9 mouse cellular contexts compared by ENCODE assay signal in the genomic region with DNA sequence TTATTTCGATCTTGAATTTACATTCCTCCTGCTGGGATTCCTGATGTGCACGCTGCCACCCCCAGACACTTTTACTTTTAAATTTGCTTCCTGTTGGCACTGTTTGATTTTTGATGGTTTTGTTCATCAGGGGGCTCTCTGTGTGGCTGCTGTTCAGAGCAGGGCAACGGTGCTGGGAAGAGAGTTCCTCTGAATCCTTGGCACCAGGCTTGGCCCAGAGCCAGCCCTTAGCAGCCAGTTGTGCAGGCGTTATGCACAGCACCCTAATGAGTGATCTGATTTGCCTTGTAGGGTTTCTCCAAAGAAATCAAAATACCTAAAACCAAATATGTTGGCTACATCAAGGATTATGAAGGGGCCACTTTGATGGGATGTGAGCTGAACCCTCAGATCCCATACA. TPM values are rescaled to one million over a fixed set of nuclear protein-coding genes. Genes with fewer than 3 reads are reported as not detected.
DNase-seq lines count a peak whose midpoint lies in the region; ATAC-seq lines count a peak whose summit lies in the region.
"Had no signal": no experiment of that assay in that cellular context is flagged by ENCODE, and none has a peak within 500 bp of the region (broad histone marks: within the 10 kb centered on the region; RNA-seq: fewer than 3 reads in every experiment).

No protein-coding gene starts in this region.

- no peaks in the 10 kb centered on the region for H3K4me1 ChIP-seq in neural tube, embryonic 15.5 days
- H3K4me1 ChIP-seq: heart, embryonic 15.5 days had no signal

- no peaks in the 10 kb centered on the region for H3K9me3 ChIP-seq in neural tube, embryonic 15.5 days (replicated peaks)
- H3K9me3 ChIP-seq: heart, embryonic 15.5 days had no signal

- DNase-seq in cerebellum, adult 9-10 months, result peak; percentile 29
- DNase-seq in cerebellum, adult 8-10 months, result no peak
- peak; percentile 52 for DNase-seq in layer of hippocampus, adult 11-12 months (ENCODE audit: low spot score)
- DNase-seq in layer of hippocampus, adult 9-10 months (ENCODE audit: low spot score), result no peak
- peak; percentile 10 to 18 for DNase-seq in frontal cortex, postnatal 25 days (ENCODE audit: low spot score in 2 of 2)
- no peak for DNase-seq in thymus, postnatal 10 days (ENCODE audit: low spot score in 2 of 2)

- WGBS in neural tube, embryonic 15.5 days, result 37% methylated on average over 4 of the region's 4 CpGs

- H3K4me3 ChIP-seq in neural tube, embryonic 15.5 days (replicated peaks), result no peak overlapping the region
- H3K4me3 ChIP-seq: heart, embryonic 15.5 days had no signal

- no peak overlapping the region for H3K27ac ChIP-seq in neural tube, embryonic 15.5 days (replicated peaks)
- H3K27ac ChIP-seq: heart, embryonic 15.5 days had no signal

- H3K9ac ChIP-seq in neural tube, embryonic 15.5 days (replicated peaks), result no peak overlapping the region
- H3K9ac ChIP-seq: heart, embryonic 15.5 days had no signal

- ATAC-seq in neural tube, embryonic 15.5 days (ENCODE audit: low FRiP score), result peak; percentile 82; the same call in 1 of the 2 replicates
- ATAC-seq in inflammation-experienced regulatory T-cells, adult 6 months, result no peak

- no peaks in the 10 kb centered on the region for H3K27me3 ChIP-seq in neural tube, embryonic 15.5 days (replicated peaks)
- H3K27me3 ChIP-seq: heart, embryonic 15.5 days had no signal

- H3K4me2 ChIP-seq in neural tube, embryonic 15.5 days, result no peak overlapping the region
- H3K4me2 ChIP-seq: heart, embryonic 15.5 days had no signal

- peaks cover 41% of the 10 kb centered on the region; the same call in 1 of the 2 replicates for H3K36me3 ChIP-seq in neural tube, embryonic 15.5 days

RNA-seq across cellular contexts. Expression of gene Sgo1, which starts 29.4 kb away (rescaled TPM):
- 4.0 and 12.0 TPM in 2 replicates for polyA plus RNA-seq in neural tube, embryonic 15.5 days (2015; fragmentation: Nextera tagmentation; extraction: Ambion mirVana)
- 10 to 100 TPM in 1 of 3 experiments, 1 to 10 TPM in 2; 1.4 to 35.4 (median 4.2) TPM for polyA plus RNA-seq in inflammation-experienced regulatory T-cells, adult 6 months (2017; shearing (Covaris generic))

Comparison
In these comparisons a context has a peak if more than half of its experiments do, and no peak if none do; other contexts are left out.
1. DNase-seq: peak in cerebellum, adult 9-10 months (single experiment), layer of hippocampus, adult 11-12 months (single experiment) and frontal cortex, postnatal 25 days (2 of 2); none in cerebellum, adult 8-10 months (single experiment), layer of hippocampus, adult 9-10 months (single experiment) and thymus, postnatal 10 days (0 of 2).